13 mouse cellular contexts compared by ENCODE assay signal in genomic region chr5:29132261-29132660, GRCm38 (mm10).
DNase-seq lines count a peak whose midpoint lies in the region; ATAC-seq and TF ChIP-seq lines count a peak whose summit lies in the region.
"Had no signal": no experiment of that assay in that cellular context is flagged by ENCODE, and none has a peak within 500 bp of the region (broad histone marks: within the 10 kb centered on the region; RNA-seq: fewer than 3 reads in every experiment).

No protein-coding gene starts in this region.

- no peak overlapping the region for H3K27ac ChIP-seq in kidney, adult 2 months (ENCODE audit: insufficient read depth, low read depth, low read length)
- no peak overlapping the region for H3K27ac ChIP-seq in kidney, embryonic 15.5 days
- H3K27ac ChIP-seq in embryonic facial prominence, embryonic 11.5 days (replicated peaks; ENCODE audit: low read depth, low read length): no peak overlapping the region
- H3K27ac ChIP-seq in limb, embryonic 11.5 days (replicated peaks; ENCODE audit: low read depth, low read length): no peak overlapping the region
- H3K27ac ChIP-seq: layer of hippocampus, adult 2 months; midbrain, embryonic 12.5 days; neural tube, embryonic 12.5 days had no signal

- TF ChIP-seq POLR2A in kidney, adult 2 months (IDR thresholded peaks at IDR 0.05; ENCODE audit: low read depth, low read length): no peak

- DNase-seq in kidney, adult 2 months: peak; percentile 20
- DNase-seq in ZHBTc4 (ENCODE audit: low read depth, low spot score): peak; percentile 72
- peak; percentile 39 for DNase-seq in embryonic facial prominence, embryonic 11.5 days (ENCODE audit: low spot score)
- DNase-seq in limb, embryonic 11.5 days (ENCODE audit: low spot score): peak; percentile 32
- no peak for DNase-seq in cerebellum, postnatal 36 days
- DNase-seq in frontal cortex, postnatal 25 days (ENCODE audit: low spot score in 2 of 2): no peak
- DNase-seq: cerebellum, adult 9-11 months; thymus, adult 18-20 months had no signal

- 16% methylated on average over 3 of the region's 3 CpGs for WGBS in kidney, adult 2 months
- whole genome bisulfite sequencing in kidney, embryonic 15.5 days: 16% methylated on average over 3 of the region's 3 CpGs
- 16% methylated on average over 3 of the region's 3 CpGs for WGBS in embryonic facial prominence, embryonic 11.5 days
- 28% methylated on average over 3 of the region's 3 CpGs for WGBS in limb, embryonic 11.5 days

- no peaks in the 10 kb centered on the region for H3K9me3 ChIP-seq in kidney, embryonic 15.5 days (replicated peaks)
- H3K9me3 ChIP-seq in embryonic facial prominence, embryonic 11.5 days (replicated peaks; ENCODE audit: control insufficient read depth, low read length): no peaks in the 10 kb centered on the region
- H3K9me3 ChIP-seq in limb, embryonic 11.5 days (ENCODE audit: control insufficient read depth, low read length): no peaks in the 10 kb centered on the region
- H3K9me3 ChIP-seq: midbrain, embryonic 12.5 days; neural tube, embryonic 12.5 days had no signal

- no peak for ATAC-seq in kidney, embryonic 15.5 days (replicated peaks; ENCODE audit: low FRiP score)
- no peak for ATAC-seq in embryonic facial prominence, embryonic 11.5 days (replicated peaks; ENCODE audit: insufficient number of reproducible peaks, low FRiP score, low TSS enrichment, low read depth)
- ATAC-seq in limb, embryonic 11.5 days (ENCODE audit: insufficient number of reproducible peaks, low FRiP score, low TSS enrichment, low read depth): no peak

- H3K9ac ChIP-seq in kidney, embryonic 15.5 days: no peak overlapping the region
- no peak overlapping the region for H3K9ac ChIP-seq in embryonic facial prominence, embryonic 11.5 days (replicated peaks; ENCODE audit: low read length)
- no peak overlapping the region for H3K9ac ChIP-seq in limb, embryonic 11.5 days (ENCODE audit: low read length)
- H3K9ac ChIP-seq: midbrain, embryonic 12.5 days; neural tube, embryonic 12.5 days had no signal

- H3K27me3 ChIP-seq in kidney, adult 2 months (replicated peaks; ENCODE audit: control insufficient read depth, insufficient read depth, low read length): no peaks in the 10 kb centered on the region
- no peaks in the 10 kb centered on the region for H3K27me3 ChIP-seq in kidney, embryonic 15.5 days
- no peaks in the 10 kb centered on the region for H3K27me3 ChIP-seq in embryonic facial prominence, embryonic 11.5 days (ENCODE audit: control insufficient read depth, insufficient read depth, low read length)
- no peaks in the 10 kb centered on the region for H3K27me3 ChIP-seq in limb, embryonic 11.5 days (ENCODE audit: control insufficient read depth, insufficient read depth, low read length)
- H3K27me3 ChIP-seq: midbrain, embryonic 12.5 days; neural tube, embryonic 12.5 days had no signal

- TF ChIP-seq CTCF in kidney, adult 2 months (conservative IDR thresholded peaks at IDR 0.05; ENCODE audit: insufficient read depth, insufficient read length, low read depth, low read length): no peak

- no peaks in the 10 kb centered on the region for H3K4me1 ChIP-seq in kidney, adult 2 months (ENCODE audit: control insufficient read depth, insufficient read depth, low read length)
- H3K4me1 ChIP-seq in kidney, embryonic 15.5 days: 0 out of 2 replicates have a peak, but pooled peaks cover 3% of the 10 kb centered on the region
- no peaks in the 10 kb centered on the region for H3K4me1 ChIP-seq in embryonic facial prominence, embryonic 11.5 days (ENCODE audit: control insufficient read depth, insufficient read depth, low read length)
- no peaks in the 10 kb centered on the region for H3K4me1 ChIP-seq in limb, embryonic 11.5 days (ENCODE audit: control insufficient read depth, insufficient read depth, low read length)
- H3K4me1 ChIP-seq: midbrain, embryonic 12.5 days; neural tube, embryonic 12.5 days had no signal

- no peak overlapping the region for H3K4me2 ChIP-seq in kidney, embryonic 15.5 days
- no peak overlapping the region for H3K4me2 ChIP-seq in embryonic facial prominence, embryonic 11.5 days (ENCODE audit: low read depth, low read length)
- H3K4me2 ChIP-seq in limb, embryonic 11.5 days (ENCODE audit: low read depth, severe bottlenecking): no peak overlapping the region
- H3K4me2 ChIP-seq: liver, embryonic 11.5 days; midbrain, embryonic 12.5 days; neural tube, embryonic 12.5 days had no signal

- no peaks in the 10 kb centered on the region for H3K36me3 ChIP-seq in kidney, adult 2 months (ENCODE audit: control insufficient read depth, insufficient read depth, low read length)
- no peaks in the 10 kb centered on the region for H3K36me3 ChIP-seq in kidney, embryonic 15.5 days
- no peaks in the 10 kb centered on the region for H3K36me3 ChIP-seq in embryonic facial prominence, embryonic 11.5 days (replicated peaks; ENCODE audit: control insufficient read depth, insufficient read depth, low read depth, low read length)
- H3K36me3 ChIP-seq in limb, embryonic 11.5 days (ENCODE audit: control insufficient read depth, insufficient read depth, low read length): no peaks in the 10 kb centered on the region
- H3K36me3 ChIP-seq: midbrain, embryonic 12.5 days; neural tube, embryonic 12.5 days had no signal

- no peak overlapping the region for H3K4me3 ChIP-seq in kidney, adult 2 months (ENCODE audit: insufficient read depth, low read depth, low read length)
- no peak overlapping the region for H3K4me3 ChIP-seq in kidney, embryonic 15.5 days (replicated peaks)
- H3K4me3 ChIP-seq in embryonic facial prominence, embryonic 11.5 days (ENCODE audit: low read depth, low read length): no peak overlapping the region
- no peak overlapping the region for H3K4me3 ChIP-seq in limb, embryonic 11.5 days (ENCODE audit: low read depth, low read length)
- H3K4me3 ChIP-seq: layer of hippocampus, adult 2 months; midbrain, embryonic 12.5 days; neural tube, embryonic 12.5 days had no signal

Comparison
In these comparisons a context has a peak if more than half of its experiments do, and no peak if none do; other contexts are left out.
1. DNase-seq: peak in kidney, adult 2 months (single experiment), ZHBTc4 (single experiment), embryonic facial prominence, embryonic 11.5 days (single experiment) and limb, embryonic 11.5 days (single experiment); none in cerebellum, postnatal 36 days (0 of 2) and frontal cortex, postnatal 25 days (0 of 2).